Mouse (Mus musculus): ENCODE measurements around the gene A930033H14Rik.

Gene A930033H14Rik

GRCm38 (mm10) chr10:69237185-69237584, 24.3 kb upstream of the A930033H14Rik start:
- DNase-seq (ENCODE audit: low spot score) = no peak

- DNase-seq (ENCODE audit: low spot score) = no peak
Observed at GRCm38 (mm10) chr10:69225951-69226350, 13.1 kb upstream of the A930033H14Rik start.

- no peak for DNase-seq (ENCODE audit: low spot score)
Observed at GRCm38 (mm10) chr10:69225471-69225870, 12.6 kb upstream of the A930033H14Rik start.

GRCm38 (mm10) chr10:69224276-69224675, 11.4 kb upstream of the A930033H14Rik start:
- DNase-seq (ENCODE audit: low spot score) = no peak

DNA sequence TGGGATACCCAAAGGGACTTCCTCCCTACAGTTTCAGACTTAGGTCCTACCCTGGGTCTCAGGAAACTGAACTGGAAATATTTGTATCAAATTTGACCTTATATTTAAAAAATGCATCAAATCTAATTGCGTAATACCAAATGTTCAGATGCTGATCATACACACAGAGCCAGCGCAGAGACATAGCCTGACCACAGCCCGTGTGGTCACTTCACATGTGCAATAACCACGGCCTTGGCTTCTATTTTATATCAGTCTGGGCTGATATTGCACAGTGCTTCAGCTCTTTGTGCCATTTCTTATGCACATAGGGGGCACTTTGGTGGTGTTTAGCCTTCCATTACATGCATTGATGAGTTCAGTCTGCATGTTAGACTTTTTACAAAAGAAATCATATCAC, 10.3 kb upstream of the A930033H14Rik start:
- no peak for DNase-seq (ENCODE audit: low spot score)

- DNase-seq (ENCODE audit: low spot score) = no peak
Observed at GRCm38 (mm10) chr10:69221955-69222354, 9.1 kb upstream of the A930033H14Rik start.

GRCm38 (mm10) chr10:69221148-69221547, 8.2 kb upstream of the A930033H14Rik start:
- no peak for DNase-seq (ENCODE audit: low spot score)

DNA sequence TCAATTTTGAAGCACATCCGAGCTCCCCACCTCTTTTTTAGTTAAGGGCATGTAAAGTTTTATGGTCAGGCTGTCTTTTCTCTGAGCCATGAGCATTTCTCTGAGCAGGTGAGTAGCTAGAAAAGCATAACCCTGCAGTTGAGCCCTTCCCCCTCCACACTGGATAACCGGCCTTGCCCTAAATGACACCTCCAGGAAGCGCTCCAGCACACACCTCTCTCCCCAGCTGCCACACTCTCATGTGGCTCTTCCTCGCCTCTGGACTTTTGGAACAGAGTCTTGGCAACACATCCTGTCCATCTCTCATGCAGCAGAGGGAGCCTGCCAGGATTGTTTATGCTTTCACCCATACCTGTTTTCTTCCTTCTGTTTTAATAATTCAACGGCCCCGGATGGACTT, 7.4 kb upstream of the A930033H14Rik start:
- DNase-seq (ENCODE audit: low spot score) = no peak

DNA sequence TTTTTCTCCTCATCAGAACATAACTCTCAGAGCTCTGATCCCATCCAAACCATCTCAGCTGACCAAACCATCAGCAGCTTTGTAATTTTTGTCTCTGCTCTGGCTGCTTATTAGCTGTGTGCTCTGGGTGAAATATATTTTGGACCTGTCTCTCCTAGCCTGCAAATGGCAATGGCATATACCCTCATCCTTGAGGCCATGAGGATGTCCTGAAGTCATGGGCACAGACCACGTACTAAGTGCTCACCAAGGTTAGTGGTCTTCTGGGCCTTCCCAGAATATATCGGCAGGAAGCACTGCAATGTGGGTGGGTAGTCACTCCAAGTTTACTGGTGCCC, 6.4 kb upstream of the A930033H14Rik start:
- no peak for DNase-seq (ENCODE audit: low spot score)

GRCm38 (mm10) chr10:69218458-69219288, 5.8 kb upstream of the A930033H14Rik start:
- DNase-seq (ENCODE audit: low spot score) = no peak

DNA sequence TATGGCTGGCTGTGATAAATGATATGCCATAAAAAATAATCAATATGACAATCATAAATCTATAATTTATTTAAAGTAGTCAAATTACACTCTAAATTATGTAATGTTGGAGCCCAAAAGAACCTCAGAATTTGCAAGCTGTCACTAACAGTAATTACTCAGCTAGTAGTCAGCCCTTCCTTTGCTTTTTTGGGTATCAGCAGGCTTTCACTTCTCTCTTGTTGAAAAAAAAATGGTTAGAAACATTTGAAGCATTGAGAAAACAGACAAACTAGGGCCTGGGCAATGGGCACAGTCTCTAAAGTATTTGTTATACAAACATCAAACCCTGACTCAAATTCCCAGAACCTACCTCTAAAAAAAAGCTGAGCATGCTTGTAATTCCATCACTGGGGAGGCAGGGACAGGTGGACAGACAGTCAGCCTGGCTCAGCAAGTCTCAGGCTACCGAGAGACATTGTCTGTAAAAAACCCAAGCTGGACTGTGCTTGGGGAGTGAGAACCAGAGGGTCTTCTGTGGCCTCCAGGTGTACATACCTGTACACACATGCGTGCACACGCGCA, 4.3 kb upstream of the A930033H14Rik start:
- DNase-seq (ENCODE audit: low spot score) = no peak

DNA sequence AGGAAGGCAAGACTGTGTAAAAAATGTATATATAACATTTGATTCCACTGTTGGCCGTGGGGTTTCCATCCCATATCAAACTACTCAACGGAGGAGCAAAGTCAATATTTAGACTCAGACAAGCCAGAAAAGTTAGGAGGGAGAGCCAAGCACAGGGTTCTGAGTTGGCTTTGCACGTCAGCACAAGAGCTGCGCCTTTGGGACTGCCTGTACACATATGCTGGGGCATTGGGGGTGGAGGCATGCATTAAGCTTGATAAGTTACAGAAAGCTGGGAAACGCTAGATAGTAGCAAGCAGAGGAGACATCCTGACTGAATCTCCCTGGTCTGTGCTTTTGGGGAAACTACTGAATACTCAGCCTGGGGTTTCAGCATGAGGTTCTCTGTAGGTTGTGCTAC, 1.1 kb upstream of the A930033H14Rik start:
- DNase-seq (ENCODE audit: low spot score) = no peak

- DNase-seq (ENCODE audit: low spot score) = no peak
Observed at GRCm38 (mm10) chr10:69213451-69213877, 566 bp upstream of the A930033H14Rik start.

DNA sequence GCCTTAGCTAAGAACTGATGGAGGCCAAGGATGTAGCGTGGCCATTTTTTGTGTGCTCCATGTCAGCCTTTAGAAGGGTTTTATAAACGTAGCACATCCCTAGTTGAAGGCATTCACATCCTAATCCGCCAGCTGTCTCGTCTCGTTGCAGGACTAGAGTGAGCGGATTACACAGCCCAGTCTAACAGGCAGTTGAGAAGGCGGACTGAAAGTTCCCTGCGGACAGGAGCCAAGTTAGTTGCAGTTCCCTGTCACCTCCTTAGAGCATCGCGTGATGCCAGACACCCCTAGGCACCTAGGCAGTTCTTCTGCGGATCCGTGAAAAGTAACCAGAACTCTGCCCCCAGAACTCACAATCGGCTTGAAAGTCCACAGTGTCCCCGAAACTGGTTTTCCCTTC, 922 bp downstream of the A930033H14Rik start:
- DNase-seq (ENCODE audit: low spot score) = no peak

GRCm38 (mm10) chr10:69211560-69211959, 1.3 kb downstream of the A930033H14Rik start:
- DNase-seq (ENCODE audit: low spot score) = no peak

DNA sequence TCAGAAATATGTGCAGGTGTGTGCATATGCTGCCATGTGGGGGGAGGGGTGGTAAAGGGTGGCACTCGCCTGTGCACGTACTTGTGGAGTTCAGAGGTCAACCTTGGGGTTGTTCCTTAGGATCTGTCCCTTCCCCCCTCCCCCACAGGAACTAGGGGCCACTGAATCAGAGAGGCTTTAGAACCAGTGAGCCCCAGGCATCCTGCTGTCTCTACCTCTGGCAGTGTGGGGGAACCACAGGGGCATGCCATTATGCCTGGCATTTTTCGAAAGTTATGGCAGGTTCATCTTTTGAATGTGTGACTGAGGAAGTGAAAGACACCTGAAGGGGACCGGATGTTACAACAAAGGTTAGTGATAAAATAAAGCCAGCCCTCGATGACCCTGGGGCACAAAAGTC, 2.2 kb downstream of the A930033H14Rik start:
- no peak for DNase-seq (ENCODE audit: low spot score)

- no peak for DNase-seq (ENCODE audit: low spot score)
Observed at GRCm38 (mm10) chr10:69210006-69210405, 2.9 kb downstream of the A930033H14Rik start.

- no peak for DNase-seq (ENCODE audit: low spot score)
Observed at GRCm38 (mm10) chr10:69208705-69209104, 4.2 kb downstream of the A930033H14Rik start.

GRCm38 (mm10) chr10:69207981-69208630, 4.8 kb downstream of the A930033H14Rik start:
- DNase-seq (ENCODE audit: low spot score) = no peak

- no peak for DNase-seq (ENCODE audit: low spot score)
Observed at GRCm38 (mm10) chr10:69207481-69207880, 5.4 kb downstream of the A930033H14Rik start.

GRCm38 (mm10) chr10:69206081-69206480, 6.8 kb downstream of the A930033H14Rik start:
- DNase-seq (ENCODE audit: low spot score) = no peak

- DNase-seq (ENCODE audit: low spot score) = no peak
Observed at GRCm38 (mm10) chr10:69204677-69205400, 8.1 kb downstream of the A930033H14Rik start.

DNA sequence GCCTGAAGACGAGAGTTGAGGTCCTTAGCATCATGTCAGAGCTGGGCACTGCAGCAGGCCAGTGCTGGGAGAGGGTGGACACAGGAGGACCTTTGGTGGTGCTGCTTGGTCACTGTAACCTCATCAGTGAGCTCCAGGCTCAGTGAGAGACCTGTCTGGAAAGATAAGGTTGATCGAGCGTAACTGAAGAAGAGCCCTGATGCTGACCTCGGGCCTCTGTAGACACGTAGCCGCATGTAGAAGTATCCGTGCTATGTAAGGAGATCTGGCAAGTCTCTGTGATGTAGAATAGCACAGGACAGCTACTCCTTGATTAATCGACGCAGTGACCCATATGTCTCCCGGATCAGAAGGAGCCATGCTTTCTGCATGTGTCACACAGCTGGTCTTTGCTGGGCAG, 19.2 kb downstream of the A930033H14Rik start:
- DNase-seq (ENCODE audit: low spot score) = no peak

Data from MN1 (cell line).